Mouse (Mus musculus) embryonic facial prominence, embryonic 12.5 days (tissue): ENCODE results near the gene Rhobtb1. TPM values are rescaled to one million over a fixed set of nuclear protein-coding genes. Genes with fewer than 3 reads are reported as not detected.

Experiments used
- ATAC-seq: fragments of 200-750 bp; cut with Nextera tagmentation; 2 replicates; pipeline ENCODE4 v1.8.0; 2017; ENCODE audit not compliant: insufficient number of reproducible peaks, insufficient read depth, low FRiP score, low TSS enrichment
- H3K27ac ChIP-seq: fragments of 300-500 bp; sonication (generic); 2 replicates; pipeline ENCODE4 v1.5.1; 2016; ENCODE audit warnings: mild to moderate bottlenecking
- H3K27me3 ChIP-seq: fragments of 300-500 bp; sonication (generic); 2 replicates; pipeline ENCODE4 v1.6.1; 2016; ENCODE audit warnings: mild to moderate bottlenecking, moderate library complexity
- H3K36me3 ChIP-seq: fragments of 300-500 bp; sonication (generic); 2 replicates; pipeline ENCODE4 v1.6.1; 2016; ENCODE audit warnings: mild to moderate bottlenecking
- H3K4me1 ChIP-seq: fragments of 300-500 bp; sonication (generic); 2 replicates; pipeline ENCODE4 v1.6.1; 2016
- H3K4me2 ChIP-seq: fragments of 300-500 bp; sonication (generic); replicated peaks from 2 replicates; pipeline ENCODE4 v1.6.1; 2016; ENCODE audit warnings: mild to moderate bottlenecking, moderate library complexity
- H3K4me3 ChIP-seq: fragments of 300-500 bp; sonication (generic); 2 replicates; pipeline ENCODE4 v1.5.1; 2016; ENCODE audit warnings: mild to moderate bottlenecking
- H3K9ac ChIP-seq: fragments of 300-500 bp; sonication (generic); 2 replicates; pipeline ENCODE4 v1.6.1; 2016; ENCODE audit warnings: mild to moderate bottlenecking, moderate library complexity
- H3K9me3 ChIP-seq: fragments of 300-500 bp; sonication (generic); 2 replicates; pipeline ENCODE4 v1.6.1; 2016; ENCODE audit warnings: mild to moderate bottlenecking, moderate library complexity
- WGBS: fragments of 180-500 bp; shearing (Covaris S2); methylation state at CpG from one replicate; pipeline ENCODE4 v1.1.7; 2016; 5-methylcytosine and 5-hydroxymethylcytosine counted together
- polyA plus RNA-seq: library from polyadenylated mRNA; unstranded; fragments of >200 nt; fragmentation: Nextera tagmentation; extraction: Ambion mirVana; gene quantifications from 2 replicates; pipeline ENCODE4 v1.2.1, GENCODE M21; 2016

The Rhobtb1 gene
- polyA plus RNA-seq, 1 experiment from 2014 or later = 33.0 TPM

- Histone ChIP-seq H3K4me2 (no peak overlapping the region), H3K27ac (no peak overlapping the region)
- WGBS = 89% methylated on average over 29 of the region's 29 CpGs
These were observed 97.3 kb downstream of the Rhobtb1 start for GRCm38 (mm10) chr10:69248261-69249160.

DNA sequence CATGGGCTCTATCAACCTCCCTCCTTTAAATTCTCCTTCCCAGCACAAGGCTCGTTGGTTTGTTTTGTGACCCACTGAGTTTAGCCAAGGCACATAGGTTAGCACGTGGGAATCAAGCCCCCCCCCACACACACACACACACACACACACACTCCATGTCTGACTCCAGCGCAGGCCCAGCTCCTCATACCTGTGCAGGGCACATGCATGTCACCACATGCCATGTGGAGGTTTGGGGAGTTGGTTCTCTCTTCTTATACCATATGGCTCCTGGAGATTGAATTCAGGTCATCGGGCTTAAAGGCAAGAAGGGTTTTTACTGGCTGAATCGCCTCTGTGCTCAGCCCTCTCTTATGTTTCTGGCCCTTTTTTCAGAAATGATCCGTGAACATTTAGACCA is 100.0 kb downstream of the Rhobtb1 start:
- 84% methylated on average over 6 of the region's 6 CpGs for WGBS
- no peaks in the 10 kb centered on the region for H3K27me3 ChIP-seq
- H3K36me3 ChIP-seq = peaks cover 25% of the 10 kb centered on the region
- no peak overlapping the region for H3K4me3 ChIP-seq
- peaks cover 20% of the 10 kb centered on the region for H3K4me1 ChIP-seq
- no peaks in the 10 kb centered on the region for H3K9me3 ChIP-seq
- no peak overlapping the region for H3K9ac ChIP-seq
- no peak overlapping the region for H3K4me2 ChIP-seq
- no peak for ATAC-seq
- no peak overlapping the region for H3K27ac ChIP-seq

More at GRCm38 (mm10) chr10:69248261-69249160, 97.3 kb downstream of the Rhobtb1 start:
- Histone ChIP-seq H3K9ac (no peak overlapping the region), H3K4me3 (no peak overlapping the region), H3K27me3 (no peaks in the 10 kb centered on the region), H3K9me3 (no peaks in the 10 kb centered on the region), H3K4me1 (peaks cover 2% of the 10 kb centered on the region), H3K36me3 (peaks cover 25% of the 10 kb centered on the region)
- ATAC-seq = no peak

GRCm38 (mm10) chr10:69252112-69253074 is 101.2 kb downstream of the Rhobtb1 start:
- Histone ChIP-seq H3K27ac (peak overlapping the region; percentile 43; the same call in 1 of the 2 replicates), H3K4me1 (peaks cover 20% of the 10 kb centered on the region), H3K9me3 (no peaks in the 10 kb centered on the region), H3K4me3 (no peak overlapping the region), H3K4me2 (no peak overlapping the region), H3K36me3 (peaks cover 25% of the 10 kb centered on the region), H3K27me3 (no peaks in the 10 kb centered on the region), H3K9ac (no peak overlapping the region)
- ATAC-seq = no peak
- whole genome bisulfite sequencing = 89% methylated on average over 17 of the region's 17 CpGs

DNA sequence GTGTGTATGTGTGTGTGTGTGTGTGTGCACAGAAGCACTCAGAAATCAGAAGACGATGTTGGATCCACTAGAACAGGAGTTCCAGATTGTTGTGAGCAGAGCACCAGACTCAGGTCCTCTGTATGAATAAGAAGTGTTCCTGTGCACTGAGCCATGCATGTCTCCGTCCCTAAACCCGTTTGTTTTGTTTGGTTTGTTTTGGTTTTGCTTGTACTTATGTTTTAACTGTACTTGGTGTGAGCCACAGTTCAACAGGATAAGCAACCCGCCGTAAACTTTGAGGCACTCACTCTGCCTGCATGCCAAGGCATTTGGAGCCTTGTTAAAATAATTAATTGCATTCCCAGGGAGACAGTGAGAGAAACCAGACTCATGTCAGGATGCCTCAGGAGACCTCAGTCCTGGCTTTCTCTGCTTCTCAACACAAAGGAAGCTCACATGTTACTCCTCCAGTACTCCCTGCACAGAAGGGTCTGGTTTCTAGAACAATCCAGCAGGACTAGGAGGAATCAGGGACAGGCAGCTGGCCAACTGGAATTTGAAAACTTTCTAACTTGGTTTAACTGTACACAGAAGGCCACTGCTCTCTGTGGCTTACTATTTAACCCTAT is 101.9 kb downstream of the Rhobtb1 start:
- no peak overlapping the region for H3K9ac ChIP-seq
- H3K36me3 ChIP-seq = peaks cover 25% of the 10 kb centered on the region
- no peak overlapping the region for H3K4me2 ChIP-seq
- no peaks in the 10 kb centered on the region for H3K27me3 ChIP-seq
- peak overlapping the region; percentile 43 for H3K27ac ChIP-seq
- no peaks in the 10 kb centered on the region for H3K9me3 ChIP-seq
- 46% methylated on average over 5 of the region's 5 CpGs for WGBS
- ATAC-seq = peak; percentile 70; the same call in 1 of the 2 replicates
- H3K4me1 ChIP-seq = peaks cover 20% of the 10 kb centered on the region
- no peak overlapping the region for H3K4me3 ChIP-seq

GRCm38 (mm10) chr10:69253686-69254080 is 102.4 kb downstream of the Rhobtb1 start:
- Histone ChIP-seq H3K27ac (peak overlapping the region; percentile 43), H3K9ac (no peak overlapping the region), H3K4me2 (no peak overlapping the region), H3K4me3 (no peak overlapping the region), H3K4me1 (peaks cover 20% of the 10 kb centered on the region), H3K36me3 (peaks cover 25% of the 10 kb centered on the region), H3K27me3 (no peaks in the 10 kb centered on the region), H3K9me3 (no peaks in the 10 kb centered on the region)
- ATAC-seq = no peak
- WGBS = 72% methylated on average over 5 of the region's 5 CpGs

- peak overlapping the region; percentile 43 for H3K27ac ChIP-seq
- H3K4me1 ChIP-seq = peaks cover 20% of the 10 kb centered on the region
These were observed 103.2 kb downstream of the Rhobtb1 start for GRCm38 (mm10) chr10:69254390-69254847.

GRCm38 (mm10) chr10:69255594-69255993 is 104.4 kb downstream of the Rhobtb1 start:
- Histone ChIP-seq H3K27me3 (no peaks in the 10 kb centered on the region), H3K9ac (no peak overlapping the region), H3K4me3 (no peak overlapping the region), H3K4me1 (peaks cover 20% of the 10 kb centered on the region), H3K27ac (no peak overlapping the region), H3K4me2 (no peak overlapping the region), H3K9me3 (no peaks in the 10 kb centered on the region), H3K36me3 (peaks cover 15% of the 10 kb centered on the region; the same call in 1 of the 2 replicates)
- WGBS = 67% methylated on average over 5 of the region's 5 CpGs
- no peak for ATAC-seq

More at GRCm38 (mm10) chr10:69254390-69254847, 103.2 kb downstream of the Rhobtb1 start:
- Histone ChIP-seq H3K4me3 (no peak overlapping the region), H3K36me3 (peaks cover 23% of the 10 kb centered on the region), H3K9ac (no peak overlapping the region), H3K9me3 (no peaks in the 10 kb centered on the region), H3K27me3 (no peaks in the 10 kb centered on the region), H3K4me2 (no peak overlapping the region)
- no peak; the same call in 1 of the 2 replicates for ATAC-seq
- WGBS = 20% methylated on average over 8 of the region's 8 CpGs

GRCm38 (mm10) chr10:69257592-69258133 is 106.4 kb downstream of the Rhobtb1 start:
- no peak for ATAC-seq
- Histone ChIP-seq H3K4me1 (peaks cover 30% of the 10 kb centered on the region), H3K9ac (no peak overlapping the region), H3K27ac (no peak overlapping the region), H3K27me3 (no peaks in the 10 kb centered on the region), H3K36me3 (0 out of 2 replicates have a peak, but pooled peaks cover 4% of the 10 kb centered on the region), H3K9me3 (no peaks in the 10 kb centered on the region), H3K4me2 (no peak overlapping the region), H3K4me3 (no peak overlapping the region)
- 57% methylated on average over 6 of the region's 6 CpGs for WGBS

DNA sequence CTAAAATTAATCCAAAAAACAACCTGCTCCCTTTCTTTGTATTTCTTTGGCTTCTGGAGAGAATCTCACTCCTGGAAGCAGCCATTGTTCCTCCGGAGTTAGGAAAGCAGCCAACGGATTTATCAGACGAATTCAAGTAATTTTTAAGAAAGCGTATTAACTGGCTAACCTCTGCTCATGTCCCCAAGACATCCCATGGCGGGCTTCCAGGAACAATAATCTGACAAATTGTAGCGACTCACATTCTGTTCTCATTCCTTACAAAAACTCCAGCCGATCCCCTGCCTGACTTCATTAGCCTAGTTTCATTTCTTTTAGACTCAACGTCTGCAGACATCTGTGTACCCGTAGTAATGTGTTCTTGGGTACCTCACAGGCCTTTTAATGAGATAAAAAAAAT is 107.4 kb downstream of the Rhobtb1 start:
- peaks cover 36% of the 10 kb centered on the region for H3K4me1 ChIP-seq
- no peaks in the 10 kb centered on the region for H3K27me3 ChIP-seq
- no peak overlapping the region for H3K4me2 ChIP-seq
- no peak for ATAC-seq
- 0 out of 2 replicates have a peak overlapping the region, but pooled peaks have one; percentile 19 for H3K27ac ChIP-seq
- H3K9me3 ChIP-seq = no peaks in the 10 kb centered on the region
- WGBS = 72% methylated on average over 9 of the region's 9 CpGs
- H3K4me3 ChIP-seq = no peak overlapping the region
- H3K36me3 ChIP-seq = 0 out of 2 replicates have a peak, but pooled peaks cover 4% of the 10 kb centered on the region
- H3K9ac ChIP-seq = no peak overlapping the region

DNA sequence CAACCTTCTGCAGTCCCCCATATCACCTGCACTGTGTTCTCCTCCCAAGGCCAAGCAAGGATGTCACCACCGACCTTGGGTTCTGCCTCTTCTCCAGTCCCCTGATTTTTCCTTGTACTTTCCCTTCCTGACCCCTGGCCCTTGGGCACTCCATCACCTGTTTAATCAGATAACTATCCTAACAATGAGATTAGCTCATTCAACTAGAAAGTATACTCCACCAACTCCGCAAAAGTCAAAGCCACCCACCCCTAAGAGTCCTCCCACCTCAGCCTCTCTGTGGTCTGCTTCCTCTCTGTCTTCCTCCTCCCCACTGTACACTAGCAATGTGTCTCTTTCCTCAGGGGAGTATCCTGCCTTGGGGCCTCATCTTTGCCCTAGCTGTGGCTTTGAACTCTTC is 107.9 kb downstream of the Rhobtb1 start:
- no peak overlapping the region for H3K4me3 ChIP-seq
- ATAC-seq = no peak
- H3K27ac ChIP-seq = 0 out of 2 replicates have a peak overlapping the region, but pooled peaks have one; percentile 19
- no peak overlapping the region for H3K4me2 ChIP-seq
- 0 out of 2 replicates have a peak, but pooled peaks cover 4% of the 10 kb centered on the region for H3K36me3 ChIP-seq
- no peaks in the 10 kb centered on the region for H3K27me3 ChIP-seq
- 81% methylated on average over 2 of the region's 2 CpGs for WGBS
- peaks cover 30% of the 10 kb centered on the region for H3K4me1 ChIP-seq
- no peaks in the 10 kb centered on the region for H3K9me3 ChIP-seq
- H3K9ac ChIP-seq = no peak overlapping the region
